Mouse (Mus musculus): ENCODE data around the gene Galnt15. TPM values are rescaled to one million over a fixed set of nuclear protein-coding genes. Genes with fewer than 3 reads are reported as not detected.
"Not testable (repeated sequence)": the region's sequence is repeated elsewhere in the genome, so short reads cannot be mapped to it uniquely, and the experiment has no call there.

Gene Galnt15
- total and polyA plus RNA-seq, 3 experiments = not detected

GRCm38 (mm10) chr14:32087584-32088248, 58.9 kb downstream of the Galnt15 start:
- dilution Hi-C loops (cut with MboI; ENCODE audit: extremely low pct_ligation_motif_present, extremely low pct_unique_long_range_greater_than_20kb, low sequenced_read_pairs); H3K27ac ChIP-seq (ENCODE audit: insufficient read depth, low read depth); H3K9me3 ChIP-seq (replicated peaks; ENCODE audit: low read length); DNase-seq (ENCODE audit: extremely low read depth); H3K27me3 ChIP-seq (replicated peaks): not testable (repeated sequence)
- peaks cover 0 to 35% of the 10 kb centered on the region in 2 experiments; a peak in 2 of 4 replicates for H3K4me1 ChIP-seq (ENCODE audit: control insufficient read depth in 1 of 2, insufficient read depth in 2 of 2)
- peaks cover 17 to 46% of the 10 kb centered on the region in 2 experiments for H3K36me3 ChIP-seq (replicated peaks in 1 of 2; ENCODE audit: control insufficient read depth in 1 of 2, insufficient read depth in 1 of 2, low read length in 1 of 2)
- peak overlapping the region; percentile 54 to 84 (median 73) for H3K4me3 ChIP-seq (replicated peaks in 1 of 3; ENCODE audit: low read depth in 2 of 3, low read length in 2 of 3, poor library complexity in 1 of 3)
- TF ChIP-seq MXI1 (IDR thresholded peaks at IDR 0.05; ENCODE audit: low read depth, low read length) (peak; percentile 7; the same call in 1 of the 2 replicates), ZNF384 (IDR thresholded peaks at IDR 0.05; ENCODE audit: low read depth, low read length) (peak; percentile 79), CTCF (conservative IDR thresholded peaks at IDR 0.05 in 1 of 2, IDR thresholded peaks at IDR 0.05 in 1 of 2; ENCODE audit: low read depth in 2 of 2, low read length in 2 of 2) (peak in 1 of 2 experiments; percentile 23; a peak in 1 of 4 replicates), TBP (conservative IDR thresholded peaks at IDR 0.05; ENCODE audit: low read depth, low read length) (0 out of 2 replicates have a peak, but pooled peaks have one; percentile 56)
- in situ Hi-C loops (cut with MboI; ENCODE audit: low pct_ligation_motif_present, low pct_unique_long_range_greater_than_20kb, low sequenced_read_pairs) = loop anchor here (5.0 to 10.0 kb wide), 2 partner anchors 295 to 433 kb away; no protein-coding TSS in a partner anchor
- H3K4me2 ChIP-seq (ENCODE audit: insufficient read depth, low read depth, poor library complexity, severe bottlenecking) = peak overlapping the region; percentile 90
- peak overlapping the region; percentile 53; the same call in 1 of the 2 replicates for H3K9ac ChIP-seq (ENCODE audit: insufficient read depth, low read depth)
- H3K79me2 ChIP-seq (replicated peaks; ENCODE audit: control insufficient read depth, extremely low read depth, insufficient read depth, poor library complexity, severe bottlenecking) = peaks cover 27% of the 10 kb centered on the region

GRCm38 (mm10) chr14:32091124-32091523, 62.3 kb downstream of the Galnt15 start:
- no peak overlapping the region for H3K9ac ChIP-seq (ENCODE audit: insufficient read depth, low read depth)
- in situ Hi-C loops (cut with MboI; ENCODE audit: low pct_ligation_motif_present, low pct_unique_long_range_greater_than_20kb, low sequenced_read_pairs) = no loop called here
- no peaks in the 10 kb centered on the region for H3K9me3 ChIP-seq (replicated peaks; ENCODE audit: low read length)
- H3K4me1 ChIP-seq (ENCODE audit: control insufficient read depth in 1 of 2, insufficient read depth in 2 of 2) = peaks cover 0 to 49% of the 10 kb centered on the region in 2 experiments; a peak in 2 of 4 replicates
- no peak for TF ChIP-seq ETS1 (conservative IDR thresholded peaks at IDR 0.05; ENCODE audit: low read depth, low read length)
- TF ChIP-seq SMC3 (IDR thresholded peaks at IDR 0.05; ENCODE audit: low read depth, low read length) = no peak
- TF ChIP-seq HCFC1 (IDR thresholded peaks at IDR 0.05; ENCODE audit: low read depth, low read length) = no peak
- no peak for TF ChIP-seq PAX5 (IDR thresholded peaks at IDR 0.05; ENCODE audit: low read length)
- TF ChIP-seq RCOR1 (conservative IDR thresholded peaks at IDR 0.05; ENCODE audit: low read depth, low read length) = no peak
- no peak for TF ChIP-seq USF1 (IDR thresholded peaks at IDR 0.05; ENCODE audit: low read depth, low read length)
- no peak for TF ChIP-seq TBP (conservative IDR thresholded peaks at IDR 0.05; ENCODE audit: low read depth, low read length)
- TF ChIP-seq IRF4 (IDR thresholded peaks at IDR 0.05; ENCODE audit: low read depth, low read length) = no peak
- no peak for TF ChIP-seq ZNF384 (IDR thresholded peaks at IDR 0.05; ENCODE audit: low read depth, low read length)
- TF ChIP-seq BHLHE40 (IDR thresholded peaks at IDR 0.05; ENCODE audit: low read depth, low read length) = no peak
- no peak overlapping the region for H3K4me3 ChIP-seq (replicated peaks in 1 of 3; ENCODE audit: low read depth in 2 of 3, low read length in 2 of 3, poor library complexity in 1 of 3)
- peaks cover 45 to 72% of the 10 kb centered on the region in 2 experiments for H3K36me3 ChIP-seq (replicated peaks in 1 of 2; ENCODE audit: control insufficient read depth in 1 of 2, insufficient read depth in 1 of 2, low read length in 1 of 2)
- H3K79me2 ChIP-seq (replicated peaks; ENCODE audit: control insufficient read depth, extremely low read depth, insufficient read depth, poor library complexity, severe bottlenecking) = peaks cover 23% of the 10 kb centered on the region
- no peaks in the 10 kb centered on the region for H3K27me3 ChIP-seq (replicated peaks)
- dilution Hi-C loops (cut with MboI; ENCODE audit: extremely low pct_ligation_motif_present, extremely low pct_unique_long_range_greater_than_20kb, low sequenced_read_pairs) = no loop called here
- no peak overlapping the region for H3K4me2 ChIP-seq (ENCODE audit: insufficient read depth, low read depth, poor library complexity, severe bottlenecking)
- no peak for DNase-seq (ENCODE audit: extremely low read depth)
- H3K27ac ChIP-seq (ENCODE audit: insufficient read depth, low read depth) = no peak overlapping the region
